Mouse (Mus musculus) kidney, postnatal 10 days (tissue): ENCODE measurements at regions not wholly inside any gene's neighbourhood (a gene's known extent, or its start where the extent isn't known, plus 50 kb on each side); places are given as distances from the start of the nearest gene placed in this dataset.

Source experiments
- DNase-seq: peaks from one replicate; pipeline ENCODE4 v3.0.0; 2021; ENCODE audit warnings: mixed read lengths

DNA sequence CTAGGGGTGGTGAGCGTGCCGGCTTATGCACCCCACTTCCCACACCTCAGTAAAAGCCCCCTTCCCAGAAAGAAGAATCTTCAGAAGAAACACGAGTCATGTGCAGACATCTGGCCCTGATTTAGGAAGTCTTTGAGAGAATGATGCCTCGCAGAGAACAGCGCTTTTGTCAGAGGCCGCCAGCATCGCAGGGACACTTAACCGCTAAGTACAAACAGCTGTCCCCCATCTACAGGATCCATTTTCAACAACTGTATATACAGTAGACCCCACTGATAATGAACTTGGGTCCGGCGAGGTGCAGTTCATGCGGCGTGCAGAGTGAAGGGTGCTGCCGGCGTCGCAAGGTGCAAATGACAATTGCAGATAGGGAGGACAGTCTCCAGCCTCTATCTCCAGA is 85.4 kb upstream of the Rbm19 start:
- no peak for DNase-seq

DNA sequence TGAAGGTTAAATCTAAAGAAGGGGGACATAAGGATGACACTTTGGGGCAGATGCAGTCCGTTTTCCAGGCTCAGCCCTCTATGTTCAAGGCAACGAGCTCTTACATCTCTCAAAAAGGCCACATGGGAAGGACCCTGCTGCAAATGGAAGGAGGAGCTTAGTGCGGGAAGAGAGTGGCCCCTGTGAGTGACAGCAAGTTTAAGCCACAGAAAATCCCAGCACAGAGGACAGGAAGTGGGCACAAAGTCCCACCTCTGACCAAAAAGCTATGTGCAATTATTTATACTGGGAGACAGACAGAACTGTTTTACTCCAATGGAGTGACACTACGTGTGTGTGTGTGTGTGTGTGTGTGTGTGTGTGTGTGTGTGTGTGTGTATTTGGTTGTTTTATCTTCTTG is 84.7 kb upstream of the Rbm19 start:
- DNase-seq, result no peak

DNA sequence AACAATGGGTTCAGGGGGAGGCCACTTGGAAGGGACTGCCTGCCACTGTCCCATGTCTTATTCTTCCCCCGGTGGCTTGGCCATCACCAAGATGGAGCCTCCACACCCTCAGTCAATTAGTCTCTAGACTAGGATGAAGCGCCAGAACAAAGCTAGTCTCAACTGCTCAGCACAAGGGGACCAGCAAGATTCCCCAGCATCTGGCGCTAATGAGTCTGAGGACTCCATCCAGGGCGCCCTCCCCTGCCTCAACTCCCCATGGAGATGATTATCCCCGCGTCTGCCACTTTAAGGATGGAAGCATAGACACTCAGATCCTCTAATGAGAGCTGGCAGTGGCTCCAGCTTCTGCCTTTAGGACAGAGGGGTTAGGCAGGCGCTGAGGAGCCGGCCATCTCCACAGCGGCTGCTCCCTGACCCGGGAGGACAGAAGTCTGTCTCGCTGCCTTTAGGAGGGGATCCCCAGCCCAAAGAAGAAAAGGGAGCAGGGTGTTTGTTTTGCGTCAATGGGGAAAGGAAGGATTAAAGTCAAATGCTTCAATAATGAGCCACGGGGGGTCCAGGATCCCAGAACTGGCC is 81.7 kb upstream of the Rbm19 start:
- DNase-seq, result no peak

DNA sequence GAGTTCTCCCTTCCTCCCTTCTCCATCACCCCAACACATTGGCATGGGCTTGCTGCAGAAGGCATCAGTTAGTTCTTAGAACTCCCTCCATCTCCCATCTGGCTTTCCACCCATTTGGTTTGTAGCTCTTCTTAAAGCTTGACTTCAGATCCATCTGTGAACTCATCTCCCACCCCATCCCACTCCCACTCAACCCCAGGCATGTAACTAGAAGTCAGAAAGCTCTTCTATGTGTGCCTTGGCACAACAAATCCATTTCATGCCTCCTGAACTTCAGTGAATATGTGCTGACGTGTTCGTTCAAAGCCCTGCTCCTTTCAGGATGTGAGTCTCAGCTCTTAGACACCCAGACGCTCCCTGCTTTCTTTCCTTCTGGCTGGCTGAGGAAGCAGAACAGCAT is 81.0 kb upstream of the Rbm19 start:
- no peak for DNase-seq

DNA sequence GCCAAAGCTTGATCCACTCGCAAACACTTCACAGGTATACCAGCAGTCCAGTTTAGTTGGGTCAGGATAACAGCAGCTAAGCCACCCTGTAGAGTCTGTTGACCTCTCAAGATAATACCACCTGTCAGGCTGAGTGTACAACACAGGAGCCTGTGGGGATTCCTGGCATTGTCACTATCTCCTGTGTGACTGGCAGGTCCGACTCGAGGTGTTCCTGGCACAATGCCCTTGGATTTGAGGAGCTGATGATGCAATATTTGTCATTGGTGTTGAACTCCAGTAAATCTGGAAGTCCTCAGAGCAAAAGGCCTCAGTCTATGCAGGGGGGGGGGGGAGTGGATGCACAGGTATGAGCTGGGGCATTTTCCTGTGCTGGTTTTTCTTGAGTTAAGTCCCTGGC is 78.5 kb upstream of the Rbm19 start:
- DNase-seq, result no peak

DNA sequence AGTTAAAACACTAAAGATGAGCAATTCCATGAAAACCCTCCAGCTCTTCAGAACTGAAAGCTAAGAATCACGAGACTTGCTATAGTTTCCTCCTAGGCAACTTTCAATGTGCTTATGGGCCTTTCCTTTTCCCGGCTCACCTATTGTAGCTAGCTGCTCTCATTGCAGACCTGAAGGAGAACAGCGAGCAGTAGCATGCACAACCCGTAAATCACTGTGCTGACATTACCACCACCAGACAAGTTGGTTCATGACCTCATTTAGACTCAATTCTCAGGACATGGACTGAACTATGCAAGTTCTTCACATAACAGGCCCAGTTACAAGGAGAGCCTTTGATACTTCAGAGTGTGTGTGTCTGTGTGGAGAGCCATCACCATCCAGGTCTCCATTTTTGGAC is 72.5 kb upstream of the Rbm19 start:
- no peak for DNase-seq

DNA sequence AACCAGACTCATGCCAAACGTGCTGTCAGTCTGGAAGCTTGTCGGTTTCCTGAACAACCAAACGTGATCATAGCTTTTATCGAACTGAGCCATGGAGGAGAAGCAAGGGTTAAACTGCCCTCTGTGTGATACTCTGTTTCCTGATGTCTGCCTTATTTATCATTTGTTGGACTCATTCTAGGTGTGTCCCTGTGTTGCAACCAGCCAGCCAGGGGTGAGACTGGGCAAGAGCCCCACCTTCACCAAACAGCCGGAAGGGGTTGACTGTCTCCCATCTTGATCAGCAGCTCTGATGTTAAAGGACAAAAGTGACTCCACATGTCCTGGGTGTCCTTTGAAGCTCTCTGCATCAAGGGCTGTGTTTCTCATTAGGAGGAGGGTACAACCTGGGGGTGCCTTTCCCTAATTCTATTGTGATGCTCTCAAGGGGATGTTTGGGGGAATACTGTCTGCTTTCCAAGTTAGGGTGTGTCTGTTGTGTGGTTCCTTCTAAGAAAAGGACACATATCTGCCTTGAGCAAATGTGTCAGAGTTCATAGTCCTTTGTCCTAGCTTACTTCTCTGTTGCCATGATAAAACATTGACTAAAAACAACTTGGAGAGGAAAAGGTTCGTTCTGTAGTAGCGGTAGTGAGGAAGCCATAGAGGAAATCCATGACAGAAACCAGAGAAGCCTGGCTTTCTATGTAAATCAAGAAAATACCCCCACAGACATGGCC is 67.0 kb upstream of the Rbm19 start:
- DNase-seq, result no peak

DNA sequence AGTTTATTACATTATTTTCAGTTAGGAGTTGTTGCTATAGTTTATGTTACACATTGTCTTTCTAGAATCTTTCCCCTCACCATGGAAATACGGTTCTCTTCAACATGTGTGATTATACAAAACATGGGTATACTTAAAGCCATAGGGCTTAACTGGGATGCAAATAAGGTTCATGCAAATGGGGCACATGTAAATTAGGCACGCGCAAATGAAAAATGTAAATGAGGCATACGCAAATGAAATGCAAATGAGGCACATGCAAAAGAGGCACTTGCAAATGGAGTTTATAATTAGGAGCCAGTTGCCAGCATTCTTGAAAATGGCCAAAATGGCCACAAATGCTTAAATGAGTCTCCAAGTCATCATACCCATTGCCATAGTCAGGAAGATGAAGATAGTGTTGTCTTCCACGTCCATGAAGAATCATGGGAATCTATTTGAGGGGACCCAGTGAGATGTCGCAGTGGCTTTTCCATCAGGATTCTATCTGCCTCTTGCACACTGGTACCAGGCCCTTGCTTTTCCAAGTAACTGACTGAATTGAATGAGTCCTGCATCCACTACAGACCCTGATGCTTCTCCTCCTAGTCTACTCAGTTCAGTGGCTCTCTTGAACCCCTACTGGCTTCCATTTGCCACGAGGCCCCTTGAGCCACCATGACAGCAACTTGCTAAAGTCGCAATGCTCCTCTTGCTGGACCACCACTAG is 65.4 kb upstream of the Rbm19 start:
- DNase-seq, result no peak

DNA sequence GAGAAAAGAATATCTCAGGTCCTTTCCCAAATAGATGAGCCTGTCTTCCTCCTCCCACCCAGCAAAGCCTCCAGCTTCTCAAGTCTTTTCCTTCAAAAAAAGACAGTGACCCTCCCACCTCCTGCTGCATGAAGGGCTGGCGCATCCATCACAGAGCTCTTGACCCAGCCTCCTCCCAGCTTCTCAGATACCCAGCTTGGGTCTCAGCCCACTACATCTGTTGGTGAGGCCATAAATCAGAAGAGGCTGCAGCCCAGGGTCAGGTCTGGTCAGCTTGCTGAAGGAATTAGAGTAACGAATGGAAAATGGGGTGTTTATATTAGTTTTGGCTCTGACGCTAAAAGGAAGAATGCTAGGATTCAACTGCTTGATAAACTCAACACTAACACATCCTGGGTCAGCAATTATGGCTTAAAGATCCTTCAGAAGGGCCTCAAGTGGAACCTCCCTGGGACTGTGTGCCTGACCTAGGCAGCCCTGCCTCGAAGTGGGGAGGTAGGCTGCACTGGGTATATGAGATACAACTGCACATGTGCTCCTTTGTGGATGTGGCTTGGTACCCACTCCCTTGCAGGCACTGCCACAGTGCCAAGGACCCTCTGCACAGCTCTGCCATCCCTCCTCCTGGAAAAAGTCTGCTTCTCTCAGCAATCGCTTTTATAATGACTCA is 61.6 kb upstream of the Rbm19 start:
- DNase-seq, result no peak
